8 mouse cellular contexts compared by ENCODE assay signal in the genomic region with DNA sequence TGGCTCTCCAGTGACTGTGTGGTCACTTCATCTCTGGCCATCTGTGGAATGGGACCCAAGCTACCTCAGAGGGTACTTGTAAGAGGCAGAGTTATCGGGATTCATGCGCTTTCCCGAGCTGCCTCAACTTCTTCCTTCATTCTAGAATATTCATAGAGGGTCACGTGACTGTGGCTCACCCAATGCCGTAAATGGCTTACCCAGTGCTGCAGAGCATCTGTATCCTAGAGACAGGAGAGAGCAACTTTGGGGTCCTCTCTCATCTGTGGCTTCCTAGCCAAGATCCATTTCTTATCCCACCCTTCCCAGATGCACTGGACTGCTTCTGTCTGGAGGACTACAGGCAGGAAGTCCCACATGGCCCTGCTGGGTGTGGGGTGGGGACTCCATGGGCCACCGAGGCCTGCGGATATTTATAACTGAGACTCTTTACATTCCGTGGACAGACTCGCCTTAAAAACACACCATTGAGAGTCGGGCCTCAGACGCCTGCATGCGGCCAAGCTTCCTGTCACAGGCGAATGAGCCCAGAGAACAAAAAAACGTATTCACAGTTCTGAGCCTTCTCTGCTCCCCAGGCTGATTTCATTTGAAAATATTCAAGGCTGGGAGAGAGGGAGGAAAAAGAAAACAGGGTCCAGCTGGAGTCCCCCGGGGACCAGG.
A peak's percentile ranks its signal among the peaks of the same experiment; 100 is the strongest.
DNase-seq lines count a peak whose midpoint lies in the region; ATAC-seq lines count a peak whose summit lies in the region.

No protein-coding gene starts in this region.

- DNase-seq in right cerebral cortex, postnatal 10 days (ENCODE audit: low spot score in 2 of 2): peak; percentile 59 to 68
- no peak for DNase-seq in right cerebral cortex, postnatal 36 days (ENCODE audit: low spot score in 2 of 2)
- DNase-seq in forebrain, embryonic 14.5 days (ENCODE audit: low spot score): no peak
- DNase-seq in limb, embryonic 11.5 days (ENCODE audit: low spot score): no peak
- no peak for DNase-seq in layer of hippocampus, adult 9-10 months (ENCODE audit: low spot score)
- DNase-seq in cerebellum, postnatal 4 days (ENCODE audit: low spot score in 2 of 2): no peak

- no peak overlapping the region for H3K4me2 ChIP-seq in forebrain, embryonic 14.5 days (ENCODE audit: low read length)
- no peak overlapping the region for H3K4me2 ChIP-seq in limb, embryonic 11.5 days (ENCODE audit: low read depth, severe bottlenecking)

- no peak overlapping the region for H3K4me3 ChIP-seq in forebrain, embryonic 14.5 days (ENCODE audit: low read depth, low read length)
- no peak overlapping the region for H3K4me3 ChIP-seq in limb, embryonic 11.5 days (ENCODE audit: low read depth, low read length)

- H3K27me3 ChIP-seq in forebrain, embryonic 14.5 days (replicated peaks; ENCODE audit: control insufficient read depth, insufficient read depth, low read length): no peaks in the 10 kb centered on the region
- H3K27me3 ChIP-seq in limb, embryonic 11.5 days (ENCODE audit: control insufficient read depth, insufficient read depth, low read length): no peaks in the 10 kb centered on the region

- no peak overlapping the region for H3K9ac ChIP-seq in forebrain, embryonic 14.5 days (ENCODE audit: low read length)
- no peak overlapping the region; the same call in 1 of the 2 replicates for H3K9ac ChIP-seq in limb, embryonic 11.5 days (ENCODE audit: low read length)

- no peaks in the 10 kb centered on the region for H3K36me3 ChIP-seq in forebrain, embryonic 14.5 days (ENCODE audit: control insufficient read depth, insufficient read depth, low read length)
- no peaks in the 10 kb centered on the region for H3K36me3 ChIP-seq in limb, embryonic 11.5 days (ENCODE audit: control insufficient read depth, insufficient read depth, low read length)

- WGBS in forebrain, embryonic 14.5 days: 51% methylated on average over 15 of the region's 15 CpGs
- 39% methylated on average over 15 of the region's 15 CpGs for WGBS in limb, embryonic 11.5 days

- no peaks in the 10 kb centered on the region for H3K9me3 ChIP-seq in forebrain, embryonic 14.5 days (replicated peaks; ENCODE audit: control insufficient read depth, low read length)
- H3K9me3 ChIP-seq in limb, embryonic 11.5 days (ENCODE audit: control insufficient read depth, low read length): no peaks in the 10 kb centered on the region

- ATAC-seq in forebrain, embryonic 14.5 days: peak; percentile 43
- ATAC-seq in limb, embryonic 11.5 days (ENCODE audit: insufficient number of reproducible peaks, low FRiP score, low TSS enrichment, low read depth): no peak
- ATAC-seq in neutrophil, adult 5-6 weeks (ENCODE audit: extremely low read depth, insufficient number of reproducible peaks, low FRiP score, poor library complexity, severe bottlenecking): peak; percentile 25; the same call in 1 of the 2 replicates
- no peak for ATAC-seq in monocyte, adult 5-6 weeks (replicated peaks; ENCODE audit: insufficient number of reproducible peaks, low FRiP score, low TSS enrichment, poor library complexity, severe bottlenecking)

- H3K4me1 ChIP-seq in forebrain, embryonic 14.5 days (ENCODE audit: control insufficient read depth, insufficient read depth, low read length): peaks cover 12% of the 10 kb centered on the region; the same call in 1 of the 2 replicates
- peaks cover 48% of the 10 kb centered on the region for H3K4me1 ChIP-seq in limb, embryonic 11.5 days (ENCODE audit: control insufficient read depth, insufficient read depth, low read length)

- H3K27ac ChIP-seq in forebrain, embryonic 14.5 days (ENCODE audit: low read depth, low read length): peak overlapping the region; percentile 21; the same call in 1 of the 2 replicates
- H3K27ac ChIP-seq in limb, embryonic 11.5 days (replicated peaks; ENCODE audit: low read depth, low read length): peak overlapping the region; percentile 97

Comparison
In these comparisons a context has a peak if more than half of its experiments do, and no peak if none do; other contexts are left out.
1. DNase-seq: peak in right cerebral cortex, postnatal 10 days (2 of 2); none in right cerebral cortex, postnatal 36 days (0 of 2), forebrain, embryonic 14.5 days (single experiment), limb, embryonic 11.5 days (single experiment), layer of hippocampus, adult 9-10 months (single experiment) and cerebellum, postnatal 4 days (0 of 2).
2. ATAC-seq: peak in forebrain, embryonic 14.5 days (single experiment) and neutrophil, adult 5-6 weeks (single experiment); none in limb, embryonic 11.5 days (single experiment) and monocyte, adult 5-6 weeks (single experiment).